Mouse (Mus musculus) myocyte (in vitro differentiated cells): ENCODE measurements around the gene Madd.

Source experiments
- CEBPB ChIP-seq: IDR thresholded peaks from 2 replicates; pipeline ENCODE4 v1.6.1; 2011; ENCODE audit warnings: mild to moderate bottlenecking, moderate library complexity; ENCODE audit not compliant: poor library complexity, insufficient read depth, severe bottlenecking
- MAX ChIP-seq: IDR thresholded peaks from one replicate; pipeline ENCODE4 v1.6.1; 2011; ENCODE audit warnings: low read depth, mild to moderate bottlenecking, control low read depth
- MYOG ChIP-seq, 3 experiments: IDR thresholded peaks; one replicate each; pipeline ENCODE4 v1.6.1; 2011; ENCODE audit warnings: control low read depth in 2 of 3, low read depth in 2 of 3, mild to moderate bottlenecking in 2 of 3; ENCODE audit not compliant: insufficient read length in 2 of 3, control insufficient read depth in 1 of 3, insufficient read depth in 1 of 3
- POLR2A ChIP-seq: IDR thresholded peaks from one replicate; pipeline ENCODE4 v1.6.1; 2011; ENCODE audit warnings: low read depth, mild to moderate bottlenecking, control low read depth, moderate library complexity; ENCODE audit not compliant: insufficient read length
- POLR2AphosphoS2 ChIP-seq: IDR thresholded peaks from one replicate; pipeline ENCODE4 v1.6.1; 2011; ENCODE audit warnings: low read depth, control low read depth; ENCODE audit not compliant: insufficient read length
- TCF12 ChIP-seq: IDR thresholded peaks from one replicate; pipeline ENCODE4 v1.6.1; 2011; ENCODE audit warnings: mild to moderate bottlenecking, control low read depth; ENCODE audit not compliant: poor library complexity, insufficient read depth, severe bottlenecking
- TCF3 ChIP-seq: IDR thresholded peaks from one replicate; pipeline ENCODE4 v1.6.1; 2011; ENCODE audit warnings: low read depth, control low read depth; ENCODE audit not compliant: insufficient read length
- USF1 ChIP-seq: IDR thresholded peaks from one replicate; pipeline ENCODE4 v1.6.1; 2011; ENCODE audit warnings: low read depth, mild to moderate bottlenecking, control low read depth, moderate library complexity

DNA sequence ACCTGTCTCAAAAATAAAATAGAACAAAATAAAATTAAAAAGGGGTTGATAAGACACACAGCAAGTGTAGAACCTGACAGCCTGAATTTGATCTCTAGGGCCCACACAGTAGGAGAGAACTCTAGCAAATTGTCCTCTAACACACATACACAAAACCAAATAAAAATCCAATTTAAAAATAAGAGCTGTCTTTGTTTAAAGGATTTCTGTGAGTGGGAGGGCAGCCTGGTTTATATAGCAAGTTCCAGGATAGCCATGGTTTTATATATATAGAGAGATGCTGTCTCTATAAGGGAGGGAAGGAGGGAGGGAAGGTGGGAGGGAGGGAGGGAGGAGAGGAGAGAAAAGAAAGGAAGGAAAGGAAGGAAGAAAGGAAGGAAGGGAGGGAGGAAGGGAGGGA, 35.5 kb downstream of the Madd start:
- TF ChIP-seq TCF12 (no peak), POLR2A (no peak), TCF3 (no peak), USF1 (no peak), CEBPB (no peak), MAX (no peak), MYOG (IDR thresholded peaks at IDR 0.05; ENCODE audit: control insufficient read depth in 1 of 3, insufficient read depth in 1 of 3, insufficient read length in 2 of 3, low read depth in 2 of 3) (no peak), POLR2AphosphoS2 (no peak)
